In genomic region chr13:77397646-77398045, GRCm38 (mm10) we compare ENCODE assay signal across 18 mouse cellular contexts.
DNase-seq lines count a peak whose midpoint lies in the region; ATAC-seq lines count a peak whose summit lies in the region.
"Had no signal": no experiment of that assay in that cellular context is flagged by ENCODE, and none has a peak within 500 bp of the region (broad histone marks: within the 10 kb centered on the region; RNA-seq: fewer than 3 reads in every experiment).

No protein-coding gene starts in this region.

- no peaks in the 10 kb centered on the region for H3K27me3 ChIP-seq in midbrain, embryonic 13.5 days
- no peaks in the 10 kb centered on the region for H3K27me3 ChIP-seq in midbrain, embryonic 10.5 days (ENCODE audit: low read depth, poor library complexity, severe bottlenecking)
- H3K27me3 ChIP-seq in hindbrain, embryonic 14.5 days (ENCODE audit: control insufficient read depth, insufficient read depth, low read length), result no peaks in the 10 kb centered on the region
- H3K27me3 ChIP-seq: liver, embryonic 15.5 days had no signal

- ATAC-seq in frontal cortex, adult (ENCODE audit: low TSS enrichment), result peak; percentile 62
- no peak for ATAC-seq in midbrain, embryonic 13.5 days
- ATAC-seq in hindbrain, embryonic 14.5 days (ENCODE audit: low FRiP score), result no peak
- ATAC-seq in monocyte, adult 5-6 weeks (replicated peaks; ENCODE audit: insufficient number of reproducible peaks, low FRiP score, low TSS enrichment, poor library complexity, severe bottlenecking), result no peak
- ATAC-seq: CD4-positive, CD25-positive, alpha-beta regulatory T cell, adult 4 months; inflammation-experienced regulatory T-cells, adult 6 months; lung, postnatal 0 days had no signal

- no peak overlapping the region for H3K9ac ChIP-seq in midbrain, embryonic 13.5 days (replicated peaks)
- H3K9ac ChIP-seq in hindbrain, embryonic 14.5 days, result no peak overlapping the region
- H3K9ac ChIP-seq: liver, embryonic 15.5 days had no signal

- no peaks in the 10 kb centered on the region for H3K36me3 ChIP-seq in midbrain, embryonic 13.5 days
- no peaks in the 10 kb centered on the region for H3K36me3 ChIP-seq in midbrain, embryonic 10.5 days
- no peaks in the 10 kb centered on the region for H3K36me3 ChIP-seq in hindbrain, embryonic 14.5 days (replicated peaks; ENCODE audit: control insufficient read depth, insufficient read depth)
- H3K36me3 ChIP-seq: G1E; liver, embryonic 15.5 days had no signal

- 73% methylated on average over 7 of the region's 7 CpGs for WGBS in midbrain, embryonic 13.5 days
- 91% methylated on average over 7 of the region's 7 CpGs for whole genome bisulfite sequencing in midbrain, embryonic 10.5 days
- 71% methylated on average over 7 of the region's 7 CpGs for WGBS in hindbrain, embryonic 14.5 days

- no peak overlapping the region for H3K4me3 ChIP-seq in midbrain, embryonic 13.5 days (replicated peaks)
- H3K4me3 ChIP-seq in midbrain, embryonic 10.5 days, result no peak overlapping the region
- no peak overlapping the region for H3K4me3 ChIP-seq in hindbrain, embryonic 14.5 days (replicated peaks; ENCODE audit: low read length)
- H3K4me3 ChIP-seq: liver, embryonic 15.5 days; myocyte had no signal

- H3K9me3 ChIP-seq in midbrain, embryonic 13.5 days, result no peaks in the 10 kb centered on the region
- H3K9me3 ChIP-seq in midbrain, embryonic 10.5 days (replicated peaks), result no peaks in the 10 kb centered on the region
- no peaks in the 10 kb centered on the region for H3K9me3 ChIP-seq in hindbrain, embryonic 14.5 days (ENCODE audit: control insufficient read depth, low read length)
- H3K9me3 ChIP-seq: G1E; liver, embryonic 15.5 days had no signal

- H3K27ac ChIP-seq in midbrain, embryonic 13.5 days, result peak overlapping the region; percentile 73
- H3K27ac ChIP-seq in midbrain, embryonic 10.5 days (replicated peaks), result no peak overlapping the region
- H3K27ac ChIP-seq in hindbrain, embryonic 14.5 days, result peak overlapping the region; percentile 75
- H3K27ac ChIP-seq: liver, embryonic 15.5 days; stomach, postnatal 0 days had no signal

- H3K4me2 ChIP-seq in midbrain, embryonic 13.5 days (replicated peaks), result no peak overlapping the region
- 0 out of 2 replicates have a peak overlapping the region, but pooled peaks have one; percentile 3 for H3K4me2 ChIP-seq in hindbrain, embryonic 14.5 days (replicated peaks)
- H3K4me2 ChIP-seq: liver, embryonic 15.5 days had no signal

- H3K4me1 ChIP-seq in midbrain, embryonic 13.5 days (replicated peaks), result peaks cover 13% of the 10 kb centered on the region
- peaks cover 13% of the 10 kb centered on the region; the same call in 1 of the 2 replicates for H3K4me1 ChIP-seq in midbrain, embryonic 10.5 days
- peaks cover 15% of the 10 kb centered on the region for H3K4me1 ChIP-seq in hindbrain, embryonic 14.5 days (replicated peaks; ENCODE audit: control insufficient read depth, insufficient read depth, low read length)
- H3K4me1 ChIP-seq: liver, embryonic 15.5 days had no signal

- DNase-seq in frontal cortex, adult 2 months (ENCODE audit: extremely low spot score in 1 of 2, low spot score in 1 of 2), result no peak
- DNase-seq in midbrain, embryonic 10.5 days (ENCODE audit: low spot score), result no peak
- no peak for DNase-seq in hindbrain, embryonic 14.5 days (ENCODE audit: low spot score)
- no peak for DNase-seq in spleen, adult 12 weeks (ENCODE audit: low spot score)
- DNase-seq in heart, adult 11 months, result no peak
- DNase-seq: cerebellum, adult 9-10 months; gastrocnemius, postnatal 14 days; kidney, adult 9 months had no signal
